16 mouse cellular contexts compared by ENCODE assay signal in the genomic region with DNA sequence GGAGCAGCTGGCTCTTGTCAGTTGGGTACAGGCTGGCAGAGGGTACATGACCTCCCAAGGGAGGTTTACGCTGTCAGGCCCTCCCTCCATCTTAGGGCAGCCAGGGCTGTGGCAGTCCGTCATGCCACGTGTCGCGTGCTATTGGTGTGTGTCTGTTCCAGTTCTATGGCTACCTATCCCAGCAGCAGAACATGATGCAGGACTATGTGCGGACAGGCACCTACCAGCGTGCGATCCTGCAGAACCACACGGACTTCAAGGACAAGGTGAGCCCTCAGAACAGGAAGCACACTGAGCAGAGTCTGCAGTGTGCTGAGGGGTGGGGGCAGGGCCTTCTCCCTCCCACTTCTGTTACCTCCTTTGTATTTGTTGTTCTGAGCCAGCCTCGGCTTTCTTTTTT.
"Had no signal": no experiment of that assay in that cellular context is flagged by ENCODE, and none has a peak within 500 bp of the region (broad histone marks: within the 10 kb centered on the region; RNA-seq: fewer than 3 reads in every experiment).

No protein-coding gene starts in this region.

- H3K27ac ChIP-seq: kidney, embryonic 15.5 days; liver, embryonic 13.5 days; neural tube, embryonic 12.5 days; neural tube, embryonic 15.5 days had no signal

- H3K4me3 ChIP-seq: kidney, embryonic 15.5 days; liver, embryonic 13.5 days; neural tube, embryonic 12.5 days; neural tube, embryonic 15.5 days had no signal

- H3K9me3 ChIP-seq: kidney, embryonic 15.5 days; liver, embryonic 13.5 days; neural tube, embryonic 12.5 days; neural tube, embryonic 15.5 days had no signal

- H3K4me1 ChIP-seq: kidney, embryonic 15.5 days; neural tube, embryonic 12.5 days; neural tube, embryonic 15.5 days had no signal

- H3K4me2 ChIP-seq: kidney, embryonic 15.5 days; liver, embryonic 13.5 days; neural tube, embryonic 12.5 days; neural tube, embryonic 15.5 days had no signal

- H3K9ac ChIP-seq: kidney, embryonic 15.5 days; liver, embryonic 13.5 days; neural tube, embryonic 12.5 days; neural tube, embryonic 15.5 days had no signal

- DNase-seq: kidney, adult 8-10 months; kidney, postnatal 14 days; kidney, postnatal 4 days; left cerebral cortex, postnatal 4 days; liver, embryonic 13.5 days; lung, adult 2 months; lung, postnatal 14 days; lung, postnatal 4 days; right cerebral cortex, adult 18-20 months; right cerebral cortex, postnatal 14 days; right cerebral cortex, postnatal 4 days; thymus, postnatal 25 days had no signal

- ATAC-seq: intestine, postnatal 0 days had no signal

- H3K27me3 ChIP-seq: kidney, embryonic 15.5 days; liver, embryonic 13.5 days; neural tube, embryonic 12.5 days; neural tube, embryonic 15.5 days had no signal
